Mouse (Mus musculus) spleen, adult 2 months (tissue): ENCODE results near the gene Ptch1.

Experiments used
- CTCF ChIP-seq: fragments of 200-500 bp; IDR thresholded peaks from 2 replicates; pipeline ENCODE4 v1.5.1; 2011; ENCODE audit warnings: mild to moderate bottlenecking, inconsistent platforms; ENCODE audit not compliant: insufficient read depth, insufficient read length, insufficient replicate concordance; ENCODE audit errors: extremely low read depth
- POLR2A ChIP-seq: fragments of 200-500 bp; IDR thresholded peaks from 2 replicates; pipeline ENCODE4 v1.6.1; 2011; ENCODE audit warnings: low read depth, low read length, inconsistent platforms

GRCm38 (mm10) chr13:63573256-63573835 lies at the start of gene Ptch1:
- TF ChIP-seq POLR2A (no peak), CTCF (no peak)
